Mouse (Mus musculus): ENCODE measurements around the gene Rpl36al. TPM values are rescaled to one million over a fixed set of nuclear protein-coding genes. Genes with fewer than 3 reads are reported as not detected.
A peak's percentile ranks its signal among the peaks of the same experiment; 100 is the strongest.

The Rpl36al gene
- total RNA-seq, 1 experiment from 2014 or later = 824 TPM

DNA sequence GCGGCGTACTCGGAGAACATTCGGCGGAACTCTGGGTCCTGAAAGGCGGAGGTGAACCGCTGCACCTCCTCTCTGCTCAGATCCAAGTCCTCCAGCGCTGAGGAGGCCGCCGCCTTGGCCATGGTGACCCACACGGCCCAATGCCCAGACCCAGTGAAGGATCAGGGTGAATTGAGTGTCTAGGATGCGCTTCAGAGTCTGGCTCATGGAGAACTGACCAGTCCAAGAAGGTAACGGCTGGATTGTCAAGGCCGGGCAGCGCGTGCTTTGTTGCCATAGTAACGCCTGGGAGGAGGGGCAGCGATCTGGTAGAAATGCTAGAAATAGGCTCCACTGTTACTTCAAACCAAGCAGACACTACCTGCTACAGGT is 14.3 kb upstream of the Rpl36al start, which contains the start of gene Dnaaf2:
Gene Dnaaf2, minus strand, starts transcription at position 266 of the 372 bp plus-strand sequence.
- ATAC-seq (replicated peaks in 1 of 2; ENCODE audit: insufficient read depth in 1 of 2, low FRiP score in 2 of 2, low TSS enrichment in 1 of 2, low read depth in 1 of 2, poor library complexity in 2 of 2, severe bottlenecking in 2 of 2) = peak; percentile 36 to 47; a peak in 3 of 4 replicates

GRCm38 (mm10) chr12:69197378-69198163 is 13.7 kb upstream of the Rpl36al start:
- peak; percentile 57 for ATAC-seq (replicated peaks in 1 of 2; ENCODE audit: insufficient read depth in 1 of 2, low FRiP score in 2 of 2, low TSS enrichment in 1 of 2, low read depth in 1 of 2, poor library complexity in 2 of 2, severe bottlenecking in 2 of 2)

DNA sequence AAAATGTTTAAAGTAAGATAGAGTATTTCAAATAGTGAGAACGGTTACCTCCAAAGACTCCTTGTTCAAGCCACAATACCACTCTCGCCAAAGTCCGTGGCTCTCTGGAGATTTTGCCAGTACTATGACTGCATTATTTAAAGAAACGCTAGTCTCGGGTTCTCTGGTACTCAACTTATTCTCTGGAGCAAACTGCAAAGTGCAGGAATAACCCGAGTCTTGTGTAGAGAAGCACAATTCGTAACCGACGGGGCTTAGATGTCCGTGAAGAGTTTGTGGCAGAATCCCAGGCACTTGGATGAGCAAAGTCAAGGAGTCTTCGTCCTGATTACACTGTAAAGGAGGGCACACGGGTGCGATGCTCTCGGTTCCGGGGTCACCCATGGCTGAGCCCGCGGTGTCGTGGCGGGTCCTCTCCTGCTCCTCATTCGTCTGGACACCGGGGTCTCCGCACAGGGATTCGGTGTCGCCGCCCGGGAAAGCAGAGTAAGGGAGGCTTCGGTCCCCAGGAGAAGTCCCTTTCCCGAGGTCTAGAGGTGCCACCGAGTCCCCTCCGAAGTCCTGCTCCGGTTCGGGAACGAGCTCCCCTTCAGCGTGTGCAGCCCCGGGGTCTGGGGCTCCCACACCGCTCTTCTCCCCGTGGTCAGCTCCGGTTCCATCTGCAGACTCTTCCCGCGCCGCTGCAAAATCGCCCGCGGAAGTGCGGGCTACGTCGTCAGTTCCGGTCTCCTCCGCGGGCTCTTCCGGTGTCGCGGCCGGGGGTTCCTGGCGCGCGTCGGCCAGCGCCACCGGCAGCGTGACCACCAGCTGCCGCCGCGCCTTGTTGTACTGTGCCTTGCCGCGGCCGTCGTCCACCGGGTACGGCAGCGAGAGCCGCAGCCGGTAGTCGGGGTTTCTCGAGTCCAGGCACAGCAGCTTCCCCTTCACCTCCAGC is 12.8 kb upstream of the Rpl36al start, which contains the start of gene Gm49383:
Gene Gm49383, minus strand, starts transcription at position 661 of the 934 bp plus-strand sequence.
- peak; percentile 55 to 76 for ATAC-seq (replicated peaks in 1 of 2; ENCODE audit: insufficient read depth in 1 of 2, low FRiP score in 2 of 2, low TSS enrichment in 1 of 2, low read depth in 1 of 2, poor library complexity in 2 of 2, severe bottlenecking in 2 of 2)

GRCm38 (mm10) chr12:69192637-69193036 is 8.8 kb upstream of the Rpl36al start:
- no peak for ATAC-seq (replicated peaks in 1 of 2; ENCODE audit: insufficient read depth in 1 of 2, low FRiP score in 2 of 2, low TSS enrichment in 1 of 2, low read depth in 1 of 2, poor library complexity in 2 of 2, severe bottlenecking in 2 of 2)

- ATAC-seq (replicated peaks in 1 of 2; ENCODE audit: insufficient read depth in 1 of 2, low FRiP score in 2 of 2, low TSS enrichment in 1 of 2, low read depth in 1 of 2, poor library complexity in 2 of 2, severe bottlenecking in 2 of 2) = no peak
These were observed 7.5 kb upstream of the Rpl36al start for GRCm38 (mm10) chr12:69191396-69191795.

DNA sequence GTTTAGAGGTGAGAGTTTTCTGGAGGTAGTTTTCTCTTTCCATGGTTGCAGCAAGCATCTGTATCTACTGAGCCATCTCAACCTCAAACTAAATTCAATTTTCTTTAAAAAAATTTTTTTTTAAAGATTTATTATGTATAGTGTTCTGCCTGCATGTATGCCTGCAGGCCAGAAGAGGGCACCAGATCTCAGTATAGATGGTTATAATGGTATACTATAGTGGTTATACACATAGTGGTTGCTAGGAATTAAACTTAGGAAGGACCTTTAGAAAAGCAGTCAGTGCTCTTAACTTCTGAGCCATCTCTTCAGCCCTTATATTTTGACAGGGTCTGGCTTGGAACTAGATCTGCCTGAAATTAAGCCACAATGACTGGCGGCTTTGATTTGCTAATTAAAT is 6.6 kb upstream of the Rpl36al start:
- no peak for ATAC-seq (replicated peaks in 1 of 2; ENCODE audit: insufficient read depth in 1 of 2, low FRiP score in 2 of 2, low TSS enrichment in 1 of 2, low read depth in 1 of 2, poor library complexity in 2 of 2, severe bottlenecking in 2 of 2)

DNA sequence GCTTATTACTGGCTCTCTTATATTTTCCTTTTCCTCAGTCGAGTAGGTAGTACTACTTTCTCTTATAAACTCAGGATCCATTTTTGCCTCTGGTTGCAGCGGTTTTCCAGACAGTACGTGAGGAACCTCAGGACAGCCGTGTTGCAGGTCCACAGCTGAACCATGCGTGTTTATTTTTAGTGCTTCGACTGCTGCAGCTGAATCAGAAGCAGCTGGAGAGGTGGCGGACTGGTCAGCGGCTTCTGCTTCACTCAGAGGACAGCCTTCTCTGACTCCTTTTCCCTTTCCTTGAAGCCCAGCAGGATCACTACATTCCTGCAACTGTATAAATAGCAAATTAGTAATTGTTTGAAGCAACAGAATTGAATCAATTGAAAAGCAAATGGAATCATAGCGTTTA is 6.2 kb upstream of the Rpl36al start:
- ATAC-seq (replicated peaks in 1 of 2; ENCODE audit: insufficient read depth in 1 of 2, low FRiP score in 2 of 2, low TSS enrichment in 1 of 2, low read depth in 1 of 2, poor library complexity in 2 of 2, severe bottlenecking in 2 of 2) = no peak

DNA sequence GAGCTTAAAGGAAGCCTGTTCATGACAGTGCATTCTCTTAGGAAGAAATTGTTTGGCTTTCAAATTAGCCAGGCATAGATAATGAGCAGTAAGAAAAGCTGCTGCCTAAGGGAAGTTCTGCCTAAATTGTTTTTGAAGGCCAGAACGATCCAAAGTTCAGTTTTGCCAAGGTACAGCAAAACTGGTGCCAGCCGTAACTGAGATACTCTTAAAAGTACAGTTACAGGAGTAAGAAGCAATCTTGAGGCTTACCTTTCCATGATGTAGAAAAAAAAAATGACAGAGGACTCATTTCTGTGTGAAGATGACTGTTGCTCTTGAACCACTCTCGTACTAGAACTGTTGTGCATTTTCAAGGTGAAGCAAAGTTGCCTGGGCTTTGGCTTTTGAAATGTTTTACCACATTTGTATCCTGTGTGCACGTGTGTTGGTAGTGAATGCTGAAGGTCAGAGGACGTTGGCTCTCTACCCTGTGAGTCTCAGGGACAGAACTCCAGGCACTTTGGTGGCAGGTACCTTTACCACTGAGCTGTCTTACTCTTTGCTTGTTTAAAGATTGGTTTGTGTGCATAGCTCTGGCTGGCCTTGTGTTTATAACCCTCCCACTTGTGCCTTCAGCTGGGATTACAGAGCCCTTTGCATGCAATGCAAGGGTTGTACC is 3.1 kb upstream of the Rpl36al start:
- ATAC-seq (replicated peaks in 1 of 2; ENCODE audit: insufficient read depth in 1 of 2, low FRiP score in 2 of 2, low TSS enrichment in 1 of 2, low read depth in 1 of 2, poor library complexity in 2 of 2, severe bottlenecking in 2 of 2) = no peak

GRCm38 (mm10) chr12:69185371-69185770 is 1.5 kb upstream of the Rpl36al start:
- no peak for ATAC-seq (replicated peaks in 1 of 2; ENCODE audit: insufficient read depth in 1 of 2, low FRiP score in 2 of 2, low TSS enrichment in 1 of 2, low read depth in 1 of 2, poor library complexity in 2 of 2, severe bottlenecking in 2 of 2)

- peak; percentile 30 to 54 for ATAC-seq (replicated peaks in 1 of 2; ENCODE audit: insufficient read depth in 1 of 2, low FRiP score in 2 of 2, low TSS enrichment in 1 of 2, low read depth in 1 of 2, poor library complexity in 2 of 2, severe bottlenecking in 2 of 2)
These were observed 736 bp upstream of the Rpl36al start for GRCm38 (mm10) chr12:69184342-69185295.

DNA sequence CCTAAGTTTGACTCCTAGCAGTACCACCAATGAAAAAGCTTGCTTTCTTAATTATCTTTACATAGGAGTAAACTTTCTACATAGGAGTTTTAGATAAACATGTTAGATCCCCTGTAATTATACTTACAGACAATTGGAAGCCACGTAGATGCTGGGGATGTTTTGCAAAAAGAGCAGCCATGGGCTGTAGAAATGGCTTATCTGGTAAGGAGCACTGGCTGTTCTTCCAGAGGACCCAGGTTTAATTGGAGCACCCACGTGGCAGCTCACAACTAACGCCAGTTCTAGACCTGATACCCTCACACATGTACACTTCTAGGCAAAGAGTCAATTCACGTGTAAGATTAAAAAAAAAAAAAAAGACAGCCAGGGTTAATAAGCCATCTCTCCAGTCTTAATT is 2.1 kb downstream of the Rpl36al start:
- ATAC-seq (replicated peaks in 1 of 2; ENCODE audit: insufficient read depth in 1 of 2, low FRiP score in 2 of 2, low TSS enrichment in 1 of 2, low read depth in 1 of 2, poor library complexity in 2 of 2, severe bottlenecking in 2 of 2) = no peak

GRCm38 (mm10) chr12:69179371-69179770 is 4.5 kb downstream of the Rpl36al start:
- ATAC-seq (replicated peaks in 1 of 2; ENCODE audit: insufficient read depth in 1 of 2, low FRiP score in 2 of 2, low TSS enrichment in 1 of 2, low read depth in 1 of 2, poor library complexity in 2 of 2, severe bottlenecking in 2 of 2) = no peak

GRCm38 (mm10) chr12:69177526-69177925 is 6.4 kb downstream of the Rpl36al start:
- ATAC-seq (replicated peaks in 1 of 2; ENCODE audit: insufficient read depth in 1 of 2, low FRiP score in 2 of 2, low TSS enrichment in 1 of 2, low read depth in 1 of 2, poor library complexity in 2 of 2, severe bottlenecking in 2 of 2) = no peak

DNA sequence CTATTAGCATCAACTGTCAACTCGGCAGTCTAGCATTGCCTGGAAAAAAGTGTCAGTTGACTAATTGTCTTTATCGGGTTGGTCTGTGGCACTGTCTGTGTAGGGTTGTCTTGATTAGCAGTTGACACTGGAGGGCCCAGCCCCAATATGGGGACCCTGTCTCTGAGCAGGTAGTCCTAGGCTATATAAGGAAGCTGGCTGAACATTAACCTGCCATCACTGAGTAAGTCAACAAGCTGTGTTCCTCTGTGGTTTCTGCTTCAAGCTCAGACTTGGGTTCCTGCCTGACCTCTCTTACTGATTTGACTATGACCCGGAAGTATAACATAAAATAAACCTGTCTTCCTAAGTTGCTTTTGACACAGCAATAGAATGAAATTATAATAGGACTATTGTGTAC is 7.9 kb downstream of the Rpl36al start:
- ATAC-seq (replicated peaks in 1 of 2; ENCODE audit: insufficient read depth in 1 of 2, low FRiP score in 2 of 2, low TSS enrichment in 1 of 2, low read depth in 1 of 2, poor library complexity in 2 of 2, severe bottlenecking in 2 of 2) = no peak

DNA sequence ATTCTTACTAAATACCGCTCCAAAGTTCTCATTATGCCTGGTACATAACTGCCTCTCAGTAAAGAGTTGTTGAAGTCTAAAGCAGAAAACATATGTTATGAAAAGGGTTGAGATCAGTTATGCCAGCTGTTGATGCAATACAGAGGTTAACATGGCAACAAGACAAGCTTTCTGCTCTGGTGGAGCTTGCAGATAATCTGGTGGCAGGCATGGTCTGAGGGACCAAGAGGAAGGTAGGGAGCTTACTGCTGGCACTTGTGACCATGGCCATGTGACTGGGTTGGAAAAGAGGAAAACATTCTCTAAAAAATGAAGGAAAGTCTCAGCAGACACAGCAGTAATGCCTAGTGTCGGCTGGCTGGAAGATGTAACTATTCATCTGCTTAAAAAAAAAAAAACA is 12.6 kb downstream of the Rpl36al start:
- no peak for ATAC-seq (replicated peaks in 1 of 2; ENCODE audit: insufficient read depth in 1 of 2, low FRiP score in 2 of 2, low TSS enrichment in 1 of 2, low read depth in 1 of 2, poor library complexity in 2 of 2, severe bottlenecking in 2 of 2)

DNA sequence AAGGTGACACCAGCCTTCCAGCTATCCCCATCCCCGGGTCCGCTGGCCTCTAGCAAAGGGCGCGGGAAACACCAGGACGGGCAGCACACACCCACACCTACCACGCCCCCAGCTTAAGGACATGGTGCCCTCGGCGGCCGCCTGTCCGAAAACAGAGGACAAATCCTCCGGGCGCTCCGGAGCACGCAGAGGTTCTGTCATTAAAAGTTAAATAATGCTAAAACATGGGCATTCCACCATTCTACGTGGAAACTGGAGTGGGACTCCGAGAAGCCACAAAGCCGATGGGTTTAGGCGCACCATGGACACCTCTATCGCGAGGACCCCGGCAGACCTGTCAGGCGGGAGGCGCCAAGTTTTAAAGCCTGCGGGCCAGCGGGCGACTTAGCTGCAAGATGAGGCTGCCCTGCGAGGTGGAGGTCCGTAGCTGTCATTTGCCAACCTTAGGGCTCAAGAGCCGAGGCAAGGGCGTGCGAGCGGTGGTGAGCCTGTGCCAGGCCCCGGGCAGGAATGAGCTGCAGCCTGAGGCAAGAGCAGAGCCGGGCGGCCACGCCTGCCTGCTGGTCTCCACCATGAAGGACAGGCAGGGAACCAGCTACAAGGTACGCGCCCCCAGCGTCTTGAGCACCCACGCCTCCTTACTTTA is 15.3 kb downstream of the Rpl36al start, which contains the start of gene Lrr1:
Gene Lrr1, plus strand, starts transcription at position 354 of the 646 bp plus-strand sequence.
- ATAC-seq (replicated peaks in 1 of 2; ENCODE audit: insufficient read depth in 1 of 2, low FRiP score in 2 of 2, low TSS enrichment in 1 of 2, low read depth in 1 of 2, poor library complexity in 2 of 2, severe bottlenecking in 2 of 2) = peak; percentile 94 to 96

All from hematopoietic stem cell, adult 5-6 weeks (primary cell).